Mouse (Mus musculus) activated CD4-positive, CD25-positive, alpha-beta regulatory T cell, adult 9 weeks (primary cell): ENCODE data around the gene Leap2. TPM values are rescaled to one million over a fixed set of nuclear protein-coding genes. Genes with fewer than 3 reads are reported as not detected.

Experiments used
- polyA plus RNA-seq: library from polyadenylated mRNA; unstranded; fragments of 100-300 nt; shearing (Covaris generic); gene quantifications from one replicate; pipeline ENCODE4 v1.2.1, GENCODE M21; 2017

Gene Leap2
- not detected for polyA plus RNA-seq

GRCm38 (mm10) chr11:53423036-53423435 is at the start of gene Leap2:
TSS of gene Leap2 (minus strand) at chr11:53423170.

DNA sequence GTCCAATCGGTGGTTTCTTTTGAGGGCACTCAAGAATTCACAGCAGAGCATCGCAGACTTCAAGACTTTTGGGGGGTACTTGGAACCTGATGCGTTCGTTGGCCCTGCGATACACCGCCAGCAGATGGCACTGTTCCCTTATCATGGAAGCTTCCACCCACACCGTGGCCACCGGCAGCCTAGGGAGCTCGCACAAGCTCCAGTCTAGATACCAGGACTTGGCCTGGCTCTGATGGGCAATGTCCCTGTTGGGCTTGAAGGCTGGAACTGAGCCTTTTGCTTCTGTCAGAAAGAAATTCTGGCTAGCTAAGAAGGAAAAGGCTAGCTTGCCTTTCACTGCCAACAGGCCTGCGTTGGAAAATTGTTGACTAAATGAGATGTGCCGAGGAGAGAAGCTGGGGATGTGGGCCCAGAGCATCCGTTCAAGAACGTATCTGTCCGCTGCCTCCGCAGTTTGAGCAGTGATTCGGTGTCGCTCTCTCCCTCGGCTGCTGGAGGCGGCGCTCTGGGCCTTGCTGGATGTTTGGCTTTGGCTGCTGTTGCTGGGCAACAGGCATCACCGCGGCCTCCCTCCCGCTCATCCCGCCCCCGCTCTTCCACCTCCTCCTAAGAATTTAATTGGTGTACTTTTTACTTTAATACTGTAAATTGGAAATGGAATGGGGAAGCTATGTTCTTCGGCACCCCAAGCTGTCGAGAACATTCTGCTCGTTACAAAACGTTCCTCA is 47.2 kb upstream of the Leap2 start, which contains the start of gene Gm9837:
TSS of gene Gm9837 (minus strand) at position 512 of the 728 bp plus-strand sequence.

GRCm38 (mm10) chr11:53456474-53457371 is 33.8 kb upstream of the Leap2 start, which contains the start of the genes Gm10447 and Shroom1:
TSS of gene Gm10447 (minus strand) at chr11:53457110.
TSS of gene Shroom1 (plus strand) at chr11:53457205.

GRCm38 (mm10) chr11:53430670-53431346 is 7.8 kb upstream of the Leap2 start, which contains the start of the genes Uqcrq and Gdf9:
TSS of gene Uqcrq (minus strand) at chr11:53430831.
TSS of gene Gdf9 (plus strand) at chr11:53431023.

Other genes with a start within 250 kb of the Leap2 start
- 29.0 TPM for gene Hspa4, start 122.7 kb downstream of the Leap2 start, polyA plus RNA-seq
- 33.8 TPM for gene Zcchc10, start 98.5 kb downstream of the Leap2 start, polyA plus RNA-seq
- gene Aff4, start 72.3 kb downstream of the Leap2 start, polyA plus RNA-seq = 15.5 TPM
- gene Uqcrq, start 7.7 kb upstream of the Leap2 start, polyA plus RNA-seq = 331 TPM
- gene Gdf9, start 7.9 kb upstream of the Leap2 start, polyA plus RNA-seq = 0.24 TPM
- not detected for gene Gm10447, start 33.9 kb upstream of the Leap2 start, polyA plus RNA-seq
- gene Shroom1, start 34.0 kb upstream of the Leap2 start, polyA plus RNA-seq = not detected
- gene Gm9837, start 47.3 kb upstream of the Leap2 start, polyA plus RNA-seq = not detected
- gene Gm9945, start 57.0 kb upstream of the Leap2 start, polyA plus RNA-seq = not detected
- not detected for gene Sowaha, start 57.1 kb upstream of the Leap2 start, polyA plus RNA-seq
- 1.0 TPM for gene Sept8, start 96.1 kb upstream of the Leap2 start, polyA plus RNA-seq
- gene Kif3a, start 144.2 kb upstream of the Leap2 start, polyA plus RNA-seq = 14.3 TPM
- gene Il4, start 195.5 kb upstream of the Leap2 start, polyA plus RNA-seq = 4.7 TPM
- not detected for gene Il13, start 211.5 kb upstream of the Leap2 start, polyA plus RNA-seq